Mouse (Mus musculus): ENCODE measurements at regions not wholly inside any gene's neighbourhood (a gene's known extent, or its start where the extent isn't known, plus 50 kb on each side); places are given as distances from the start of the nearest gene placed in this dataset.

GRCm38 (mm10) chr1:63929362-63930125 is 160.5 kb upstream of the 4933402D24Rik start:
- no peak for ATAC-seq (replicated peaks in 1 of 2; ENCODE audit: insufficient read depth in 1 of 2, low FRiP score in 2 of 2, low TSS enrichment in 1 of 2, low read depth in 1 of 2, poor library complexity in 2 of 2, severe bottlenecking in 2 of 2)

DNA sequence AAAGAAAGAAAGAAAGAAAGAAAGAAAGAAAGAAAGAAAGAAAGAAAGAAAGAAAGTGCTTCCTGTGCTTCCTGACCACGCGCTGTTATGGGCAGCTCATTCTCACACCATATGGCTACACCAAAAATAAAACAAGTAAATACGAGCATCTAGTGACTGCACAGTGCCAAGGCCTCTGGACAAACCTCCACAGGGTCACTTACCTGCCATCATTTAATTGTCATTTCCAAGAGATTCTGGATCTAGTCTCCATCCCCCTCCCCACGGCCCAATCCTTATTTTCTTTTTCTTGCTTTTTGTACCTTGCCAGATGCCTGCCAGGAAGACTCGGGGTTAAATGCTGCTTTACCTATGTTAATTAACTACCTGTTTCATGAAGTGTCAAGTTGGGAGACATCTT is 159.8 kb upstream of the 4933402D24Rik start:
- ATAC-seq (replicated peaks in 1 of 2; ENCODE audit: insufficient read depth in 1 of 2, low FRiP score in 2 of 2, low TSS enrichment in 1 of 2, low read depth in 1 of 2, poor library complexity in 2 of 2, severe bottlenecking in 2 of 2) = no peak

- ATAC-seq (replicated peaks in 1 of 2; ENCODE audit: insufficient read depth in 1 of 2, low FRiP score in 2 of 2, low TSS enrichment in 1 of 2, low read depth in 1 of 2, poor library complexity in 2 of 2, severe bottlenecking in 2 of 2) = no peak
Observed at GRCm38 (mm10) chr1:63928361-63928760, 159.3 kb upstream of the 4933402D24Rik start.

DNA sequence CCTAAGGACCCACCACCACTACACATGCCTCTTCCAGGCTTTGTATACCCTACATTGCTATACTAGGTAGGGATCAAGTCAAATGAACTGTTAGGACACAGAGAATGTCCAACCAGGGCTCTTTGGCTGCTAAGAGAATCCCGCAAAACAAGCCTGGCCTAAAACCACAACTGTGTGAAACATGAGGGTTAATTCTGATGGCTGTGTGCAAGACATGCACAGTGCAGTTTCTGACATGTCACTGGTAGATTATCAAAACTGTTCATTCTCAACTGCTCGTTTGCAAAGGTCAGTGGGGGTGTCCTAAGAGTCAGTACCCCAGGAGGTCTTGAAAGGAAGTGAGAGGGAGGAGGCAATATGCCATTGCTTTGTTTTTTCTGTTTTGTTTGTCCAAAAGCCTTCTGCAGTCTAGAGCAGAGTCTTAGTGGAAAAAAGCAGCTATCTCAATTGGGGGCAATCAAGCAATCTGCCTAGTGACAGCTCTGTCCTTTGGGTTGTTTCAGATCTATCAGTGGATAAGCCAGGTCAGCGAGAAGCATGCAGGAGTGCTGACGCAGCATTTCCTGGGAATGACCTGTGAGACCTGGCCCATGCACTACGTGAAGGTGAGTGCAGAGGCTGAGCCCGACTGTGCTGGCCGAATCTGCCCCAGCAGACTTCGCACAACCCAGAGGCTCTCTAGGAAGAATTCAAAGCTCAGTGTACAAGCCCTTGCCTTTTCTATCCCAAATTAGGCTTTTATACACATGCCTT is 151.3 kb upstream of the 4933402D24Rik start:
- ATAC-seq (replicated peaks in 1 of 2; ENCODE audit: insufficient read depth in 1 of 2, low FRiP score in 2 of 2, low TSS enrichment in 1 of 2, low read depth in 1 of 2, poor library complexity in 2 of 2, severe bottlenecking in 2 of 2) = no peak

DNA sequence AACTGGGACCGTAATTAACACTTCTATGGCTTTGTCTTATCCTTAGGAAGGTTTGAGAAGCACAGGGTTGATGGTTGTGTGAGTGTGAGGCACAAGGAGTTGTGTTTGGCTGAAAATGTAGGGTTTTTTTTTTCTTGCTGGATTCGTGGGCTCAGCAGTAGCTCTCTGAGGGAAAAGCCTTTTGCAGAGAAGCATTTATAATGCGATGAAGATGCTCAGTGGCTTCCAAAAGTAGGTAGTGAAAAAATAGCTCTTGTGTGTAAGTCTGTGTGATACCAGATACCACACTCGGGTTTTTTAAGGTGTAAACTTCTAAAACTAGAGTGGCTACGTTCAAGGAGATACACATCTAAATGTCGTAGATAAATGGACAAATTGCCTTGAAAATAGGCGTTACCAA is 149.1 kb upstream of the 4933402D24Rik start:
- no peak for ATAC-seq (replicated peaks in 1 of 2; ENCODE audit: insufficient read depth in 1 of 2, low FRiP score in 2 of 2, low TSS enrichment in 1 of 2, low read depth in 1 of 2, poor library complexity in 2 of 2, severe bottlenecking in 2 of 2)

- no peak for ATAC-seq (replicated peaks in 1 of 2; ENCODE audit: insufficient read depth in 1 of 2, low FRiP score in 2 of 2, low TSS enrichment in 1 of 2, low read depth in 1 of 2, poor library complexity in 2 of 2, severe bottlenecking in 2 of 2)
Observed at GRCm38 (mm10) chr1:63916907-63917650, 148.0 kb upstream of the 4933402D24Rik start.

DNA sequence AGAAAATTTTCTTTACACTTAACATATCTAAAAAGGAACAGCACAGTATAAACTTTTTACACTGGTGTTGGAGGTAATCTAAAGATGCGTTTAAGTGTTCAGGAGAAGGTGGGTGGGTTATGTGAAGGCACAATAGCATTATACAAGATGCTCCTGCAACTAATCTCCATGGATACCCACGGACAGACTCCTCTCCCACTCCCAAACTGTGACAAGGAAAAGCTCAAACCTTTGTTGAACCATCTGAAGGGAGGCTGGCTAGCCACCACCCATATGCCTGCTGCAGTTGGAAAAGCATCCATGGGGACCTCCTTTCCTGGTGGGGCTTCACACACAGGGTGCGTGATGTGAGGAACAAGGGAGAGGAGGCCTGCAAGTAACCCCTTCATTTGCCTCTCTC is 141.7 kb upstream of the 4933402D24Rik start:
- ATAC-seq (replicated peaks in 1 of 2; ENCODE audit: insufficient read depth in 1 of 2, low FRiP score in 2 of 2, low TSS enrichment in 1 of 2, low read depth in 1 of 2, poor library complexity in 2 of 2, severe bottlenecking in 2 of 2) = no peak

DNA sequence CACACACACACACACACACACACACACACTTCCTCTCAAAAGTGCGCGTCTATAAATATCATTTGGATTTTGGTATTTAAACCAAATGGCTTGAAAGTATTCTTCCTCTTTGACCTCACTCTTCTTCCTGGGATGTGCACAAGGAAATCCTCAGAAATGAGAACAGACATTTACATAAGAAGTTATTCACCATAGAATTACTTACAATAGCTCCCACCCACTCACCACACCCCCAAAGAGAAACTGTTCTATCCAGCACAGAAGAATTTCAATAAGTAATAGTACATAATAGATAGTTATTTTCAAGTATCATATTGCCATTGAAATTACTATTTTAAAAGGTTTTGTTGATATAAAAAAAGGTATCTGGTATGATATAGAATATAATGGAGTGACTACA is 140.1 kb upstream of the 4933402D24Rik start:
- ATAC-seq (replicated peaks in 1 of 2; ENCODE audit: insufficient read depth in 1 of 2, low FRiP score in 2 of 2, low TSS enrichment in 1 of 2, low read depth in 1 of 2, poor library complexity in 2 of 2, severe bottlenecking in 2 of 2) = no peak

GRCm38 (mm10) chr1:63903620-63904019 is 134.6 kb upstream of the 4933402D24Rik start:
- no peak for ATAC-seq (replicated peaks in 1 of 2; ENCODE audit: insufficient read depth in 1 of 2, low FRiP score in 2 of 2, low TSS enrichment in 1 of 2, low read depth in 1 of 2, poor library complexity in 2 of 2, severe bottlenecking in 2 of 2)

GRCm38 (mm10) chr1:63903201-63903600 is 134.1 kb upstream of the 4933402D24Rik start:
- ATAC-seq (replicated peaks in 1 of 2; ENCODE audit: insufficient read depth in 1 of 2, low FRiP score in 2 of 2, low TSS enrichment in 1 of 2, low read depth in 1 of 2, poor library complexity in 2 of 2, severe bottlenecking in 2 of 2) = no peak

- ATAC-seq (replicated peaks in 1 of 2; ENCODE audit: insufficient read depth in 1 of 2, low FRiP score in 2 of 2, low TSS enrichment in 1 of 2, low read depth in 1 of 2, poor library complexity in 2 of 2, severe bottlenecking in 2 of 2) = no peak
Observed at GRCm38 (mm10) chr1:63902391-63902790, 133.3 kb upstream of the 4933402D24Rik start.

DNA sequence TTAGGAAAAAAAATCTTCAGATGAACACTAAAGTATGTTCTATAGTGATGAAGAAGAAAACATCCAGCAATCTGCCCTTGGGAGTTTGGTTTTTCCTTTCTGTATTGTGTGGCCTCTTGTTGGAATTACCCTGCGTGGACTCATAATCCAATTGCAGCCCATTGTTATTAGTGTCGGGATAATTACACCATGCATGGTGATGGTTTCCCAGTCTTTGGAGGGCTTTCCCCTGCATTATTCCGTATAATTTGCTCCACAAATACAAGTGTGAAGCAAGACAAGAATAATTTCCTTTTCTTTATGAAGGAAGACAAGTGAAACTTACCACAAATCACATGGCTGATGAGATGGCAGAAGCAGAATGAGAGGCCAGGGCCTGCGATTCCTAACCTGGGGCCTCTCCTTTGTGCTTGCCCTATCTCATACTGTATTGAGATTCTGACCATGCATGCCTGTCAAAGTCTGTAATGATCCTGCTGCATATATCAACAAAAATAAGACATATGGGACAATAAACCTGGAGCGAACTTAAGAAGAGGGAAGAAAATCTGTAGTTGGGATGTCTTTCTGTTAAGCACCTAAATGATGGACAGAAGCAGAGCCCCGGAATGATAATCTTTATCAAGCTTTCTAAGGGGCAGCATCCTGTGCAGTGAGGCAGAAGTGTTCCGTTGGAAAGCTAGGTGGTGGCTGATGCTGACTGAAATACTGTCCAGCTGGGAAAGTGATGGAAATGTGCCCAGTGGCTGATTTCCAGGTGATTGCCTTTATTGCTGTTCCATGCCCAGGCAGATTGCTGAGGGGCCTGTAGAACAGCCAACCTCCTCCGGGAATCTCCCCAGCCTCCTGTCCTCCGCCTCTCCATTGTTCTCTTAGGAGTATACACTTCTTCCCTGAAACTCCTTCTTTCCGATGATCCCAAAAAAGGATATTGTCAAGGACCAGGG is 130.8 kb upstream of the 4933402D24Rik start:
- no peak for ATAC-seq (replicated peaks in 1 of 2; ENCODE audit: insufficient read depth in 1 of 2, low FRiP score in 2 of 2, low TSS enrichment in 1 of 2, low read depth in 1 of 2, poor library complexity in 2 of 2, severe bottlenecking in 2 of 2)

DNA sequence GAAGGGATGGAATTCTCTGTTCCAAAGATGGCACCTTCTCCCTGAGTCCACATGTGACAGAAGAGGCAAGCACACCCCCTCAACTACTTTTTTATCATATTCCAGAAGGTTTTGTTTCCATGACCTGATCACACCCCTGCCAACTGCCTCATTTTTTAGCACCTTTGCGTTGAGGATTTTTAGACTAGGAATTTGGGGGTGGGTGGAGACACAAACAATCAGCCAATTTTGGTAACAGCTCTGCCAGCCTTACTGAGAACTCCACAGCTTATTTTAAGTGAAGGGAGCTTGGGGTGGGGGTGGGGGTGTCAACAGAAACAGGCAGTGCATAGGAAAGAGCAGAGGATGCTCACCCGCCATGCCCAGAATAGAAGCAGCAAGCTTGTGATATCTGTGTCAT is 129.7 kb upstream of the 4933402D24Rik start:
- ATAC-seq (replicated peaks in 1 of 2; ENCODE audit: insufficient read depth in 1 of 2, low FRiP score in 2 of 2, low TSS enrichment in 1 of 2, low read depth in 1 of 2, poor library complexity in 2 of 2, severe bottlenecking in 2 of 2) = no peak

- ATAC-seq (replicated peaks in 1 of 2; ENCODE audit: insufficient read depth in 1 of 2, low FRiP score in 2 of 2, low TSS enrichment in 1 of 2, low read depth in 1 of 2, poor library complexity in 2 of 2, severe bottlenecking in 2 of 2) = no peak
Observed at GRCm38 (mm10) chr1:63897556-63897955, 128.5 kb upstream of the 4933402D24Rik start.

DNA sequence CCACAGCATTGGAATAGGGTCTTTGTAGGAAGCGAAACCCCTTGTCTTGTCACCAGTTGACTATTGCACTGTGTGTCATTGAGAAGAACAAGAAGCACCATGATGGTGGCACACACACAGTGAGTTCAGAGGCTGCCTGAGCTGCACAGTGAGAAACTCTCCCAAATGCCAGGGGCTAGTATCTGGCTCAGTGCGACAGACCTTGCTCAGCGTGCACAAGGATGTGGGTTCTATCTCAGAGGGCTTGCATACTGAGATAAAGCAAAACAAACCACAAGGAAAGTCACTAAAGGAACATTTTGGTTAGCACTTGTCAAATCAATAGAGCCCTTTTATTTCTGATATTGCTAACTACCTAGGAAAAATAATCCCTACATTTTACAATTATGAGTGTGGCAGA is 110.5 kb upstream of the 4933402D24Rik start:
- peak; percentile 96 to 98 for ATAC-seq (replicated peaks in 1 of 2; ENCODE audit: insufficient read depth in 1 of 2, low FRiP score in 2 of 2, low TSS enrichment in 1 of 2, low read depth in 1 of 2, poor library complexity in 2 of 2, severe bottlenecking in 2 of 2)

DNA sequence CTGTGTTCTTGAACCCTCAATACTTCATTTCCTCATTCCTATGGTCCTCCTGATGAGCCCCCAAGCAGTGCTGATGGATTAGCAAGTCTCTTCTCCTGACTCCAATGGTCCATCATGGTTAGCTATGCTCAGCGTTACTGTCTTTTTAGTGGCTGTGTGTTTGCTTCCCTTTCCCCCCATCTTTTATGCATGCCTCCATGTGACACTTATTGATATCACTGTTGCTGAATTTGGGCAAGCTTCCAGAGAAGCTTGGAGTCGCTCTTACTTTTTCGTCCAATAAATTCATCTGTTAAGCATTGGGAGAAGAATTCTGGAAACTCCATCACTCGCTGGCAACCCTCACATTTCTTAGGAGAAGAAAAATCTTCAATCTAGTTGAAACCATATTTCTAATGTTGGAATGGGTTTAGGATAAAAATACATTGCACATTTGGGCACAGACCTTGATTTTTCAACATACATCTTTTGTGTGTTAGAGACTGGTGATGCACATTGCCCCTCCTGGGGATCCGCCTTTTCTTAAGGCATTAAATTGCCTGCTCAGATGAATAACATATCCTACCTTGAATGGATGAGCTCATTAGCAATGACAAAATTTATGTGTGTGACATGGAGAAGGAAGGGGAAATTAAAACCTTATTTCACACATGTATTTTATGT is 107.7 kb upstream of the 4933402D24Rik start:
- ATAC-seq (replicated peaks in 1 of 2; ENCODE audit: insufficient read depth in 1 of 2, low FRiP score in 2 of 2, low TSS enrichment in 1 of 2, low read depth in 1 of 2, poor library complexity in 2 of 2, severe bottlenecking in 2 of 2) = no peak
